Mouse (Mus musculus) embryo, embryonic 10.5 days (tissue): ENCODE data around the gene Hnrnpc.

Experiments used
- DNase-seq: peaks from one replicate; pipeline ENCODE4 v3.0.0-alpha.2; 2015; ENCODE audit warnings: low spot score

Gene Hnrnpc

GRCm38 (mm10) chr14:52103856-52104676, at the start of gene Hnrnpc:
TSS of gene Hnrnpc (minus strand) at chr14:52104028.
- DNase-seq, result peak; percentile 100

- DNase-seq, result no peak
These were observed 48.8 kb upstream of the Hnrnpc start for GRCm38 (mm10) chr14:52152613-52153012.

- peak; percentile 37 for DNase-seq
These were observed 48.4 kb upstream of the Hnrnpc start for GRCm38 (mm10) chr14:52152179-52152578.

- DNase-seq, result no peak
These were observed 46.1 kb upstream of the Hnrnpc start for GRCm38 (mm10) chr14:52149888-52150287.

GRCm38 (mm10) chr14:52146540-52146939, 42.7 kb upstream of the Hnrnpc start:
- peak; percentile 45 for DNase-seq

GRCm38 (mm10) chr14:52144165-52144564, 40.3 kb upstream of the Hnrnpc start:
- DNase-seq, result no peak

GRCm38 (mm10) chr14:52141445-52142127, 37.8 kb upstream of the Hnrnpc start:
- DNase-seq, result no peak

GRCm38 (mm10) chr14:52140577-52141444, 37.0 kb upstream of the Hnrnpc start:
- DNase-seq, result peak; percentile 13

- DNase-seq, result no peak
These were observed 29.8 kb upstream of the Hnrnpc start for GRCm38 (mm10) chr14:52133584-52133983.

GRCm38 (mm10) chr14:52124636-52125035, 20.8 kb upstream of the Hnrnpc start:
- DNase-seq, result no peak

GRCm38 (mm10) chr14:52123918-52124317, 20.1 kb upstream of the Hnrnpc start:
- DNase-seq, result peak; percentile 88

- no peak for DNase-seq
These were observed 16.3 kb upstream of the Hnrnpc start for GRCm38 (mm10) chr14:52120169-52120568.

GRCm38 (mm10) chr14:52118823-52119608, 15.2 kb upstream of the Hnrnpc start:
- DNase-seq, result peak; percentile 80

- DNase-seq, result peak; percentile 54
These were observed 14.6 kb upstream of the Hnrnpc start for GRCm38 (mm10) chr14:52118456-52118822.

- no peak for DNase-seq
These were observed 13.4 kb upstream of the Hnrnpc start for GRCm38 (mm10) chr14:52117241-52117640.

- DNase-seq, result no peak
These were observed 10.3 kb upstream of the Hnrnpc start for GRCm38 (mm10) chr14:52114101-52114500.

- DNase-seq, result no peak
These were observed 6.5 kb upstream of the Hnrnpc start, which contains the start of gene Rpgrip1 for GRCm38 (mm10) chr14:52110346-52110745. TSS of gene Rpgrip1 (plus strand) at chr14:52110704.

GRCm38 (mm10) chr14:52108025-52108424, 4.2 kb upstream of the Hnrnpc start:
- DNase-seq, result no peak

- DNase-seq, result no peak
These were observed 2.9 kb upstream of the Hnrnpc start for GRCm38 (mm10) chr14:52106741-52107140.

GRCm38 (mm10) chr14:52105308-52105707, 1.5 kb upstream of the Hnrnpc start:
- DNase-seq, result no peak

- peak; percentile 31 for DNase-seq
These were observed 953 bp upstream of the Hnrnpc start for GRCm38 (mm10) chr14:52104677-52105285.
